Mouse (Mus musculus) lung, adult 2 months (tissue): ENCODE data around the gene Pank4. TPM values are rescaled to one million over a fixed set of nuclear protein-coding genes. Genes with fewer than 3 reads are reported as not detected.

Experiments
- DNase-seq: peaks from one replicate; pipeline ENCODE4 v3.0.0; 2022
- H3K4me1 ChIP-seq: fragments of 200-500 bp; 2 replicates; pipeline ENCODE4 v1.6.1; 2011; ENCODE audit warnings: low read length; ENCODE audit not compliant: control insufficient read depth, insufficient read depth
- H3K4me3 ChIP-seq: fragments of 200-500 bp; replicated peaks from 2 replicates; pipeline ENCODE3; 2011; ENCODE audit warnings: low read depth, mild to moderate bottlenecking, control low read depth, low read length; ENCODE audit errors: extremely low read depth
- CTCF ChIP-seq: fragments of 200-500 bp; IDR thresholded peaks from 2 replicates; pipeline ENCODE4 v1.5.1; 2011; ENCODE audit warnings: mild to moderate bottlenecking, low read length, control low read depth; ENCODE audit not compliant: insufficient read depth
- POLR2A ChIP-seq: fragments of 200-500 bp; IDR thresholded peaks from 2 replicates; pipeline ENCODE4 v1.6.1; 2011; ENCODE audit warnings: low read depth, mild to moderate bottlenecking, control low read depth, low read length, borderline replicate concordance; ENCODE audit errors: extremely low read depth
- WGBS: fragments of 180-500 bp; shearing (Covaris S2); methylation state at CpG from one replicate; pipeline ENCODE4 v1.1.7; 2018; 5-methylcytosine and 5-hydroxymethylcytosine counted together
- polyA plus RNA-seq: library from polyadenylated mRNA; depleted of rRNA; stranded (reverse); fragments of >200 nt; gene quantifications from 2 replicates; pipeline ENCODE4 v1.2.3, GENCODE M21; 2012

Gene Pank4
- polyA plus RNA-seq, 1 experiment, result 49.1 TPM

DNA sequence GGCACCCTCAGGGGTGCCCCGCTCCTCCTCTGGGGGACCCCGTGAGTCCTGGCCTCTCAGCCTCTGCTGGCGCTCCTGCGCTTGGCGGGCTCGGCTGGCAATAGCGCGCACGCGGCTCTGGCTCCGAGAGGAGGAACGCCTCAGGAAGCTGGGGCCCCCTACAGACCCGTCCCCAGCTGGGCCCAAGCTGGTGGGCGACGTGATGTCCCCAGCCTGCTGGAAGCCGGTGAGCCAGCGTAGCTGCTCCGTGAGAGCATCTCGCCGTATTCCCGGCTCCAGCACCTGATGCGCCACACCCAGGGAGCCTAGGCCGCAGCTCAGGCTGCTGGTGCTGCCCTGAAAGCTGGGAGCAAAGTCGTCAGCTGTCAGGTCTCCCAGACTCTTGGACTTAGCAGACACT lies 19.8 kb downstream of the Pank4 start:
- TF ChIP-seq CTCF, result no peak
- TF ChIP-seq POLR2A, result no peak
- peaks cover 3% of the 10 kb centered on the region; the same call in 1 of the 2 replicates for H3K4me1 ChIP-seq
- no peak overlapping the region for H3K4me3 ChIP-seq
- no peak for DNase-seq
- WGBS, result 37% methylated on average over 24 of the region's 24 CpGs

DNA sequence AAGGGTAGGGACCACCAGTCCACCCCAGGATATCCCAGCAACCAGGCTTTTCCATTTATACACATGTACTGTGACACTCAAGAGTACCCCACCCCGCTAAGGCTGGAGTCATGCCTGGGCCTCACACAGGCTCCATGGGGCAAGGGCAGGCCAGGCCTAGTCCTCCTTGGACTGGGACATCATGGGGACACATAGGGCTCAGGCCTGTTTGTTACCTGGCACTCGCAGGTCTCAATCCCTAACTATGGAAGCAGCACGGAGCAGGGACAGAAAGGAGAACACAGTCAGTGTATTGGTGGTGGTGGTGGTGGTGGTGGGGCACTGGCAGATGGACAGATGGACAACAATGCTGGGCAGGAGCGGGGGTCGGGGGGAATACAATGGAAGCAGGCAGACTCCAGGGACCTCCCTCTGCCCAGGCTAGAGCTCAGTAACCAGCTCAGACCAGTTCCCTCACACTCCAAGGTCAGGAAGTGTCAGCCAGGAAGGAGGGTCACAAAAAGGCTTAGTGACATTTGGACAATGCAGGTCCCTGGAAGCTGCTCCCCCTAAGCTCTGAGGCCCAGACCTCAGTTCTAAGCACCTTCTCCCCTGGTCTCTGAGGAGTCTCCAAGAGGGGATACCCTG lies 21.3 kb downstream of the Pank4 start:
- no peak for TF ChIP-seq POLR2A
- Histone ChIP-seq H3K4me3 (no peak overlapping the region), H3K4me1 (peaks cover 3% of the 10 kb centered on the region; the same call in 1 of the 2 replicates)
- no peak for DNase-seq
- 87% methylated on average over 5 of the region's 5 CpGs for WGBS

GRCm38 (mm10) chr4:154986096-154986495 lies 22.2 kb downstream of the Pank4 start:
- Histone ChIP-seq H3K4me1 (peaks cover 3% of the 10 kb centered on the region; the same call in 1 of the 2 replicates), H3K4me3 (no peak overlapping the region)
- TF ChIP-seq POLR2A, result no peak
- TF ChIP-seq CTCF, result peak; percentile 34; the same call in 1 of the 2 replicates
- 18% methylated on average over 17 of the region's 17 CpGs for WGBS
- DNase-seq, result peak; percentile 57

GRCm38 (mm10) chr4:154986750-154987149 lies 22.8 kb downstream of the Pank4 start:
- WGBS, result 81% methylated on average over 15 of the region's 15 CpGs
- Histone ChIP-seq H3K4me3 (no peak overlapping the region), H3K4me1 (no peaks in the 10 kb centered on the region)
- no peak for TF ChIP-seq POLR2A
- no peak for TF ChIP-seq CTCF
- no peak for DNase-seq

- no peaks in the 10 kb centered on the region for H3K4me1 ChIP-seq
- no peak for TF ChIP-seq POLR2A
- TF ChIP-seq CTCF, result no peak
- no peak overlapping the region for H3K4me3 ChIP-seq
- WGBS, result 73% methylated on average over 4 of the region's 4 CpGs
- DNase-seq, result no peak
These were observed 31.0 kb downstream of the Pank4 start for GRCm38 (mm10) chr4:154994876-154995275.

DNA sequence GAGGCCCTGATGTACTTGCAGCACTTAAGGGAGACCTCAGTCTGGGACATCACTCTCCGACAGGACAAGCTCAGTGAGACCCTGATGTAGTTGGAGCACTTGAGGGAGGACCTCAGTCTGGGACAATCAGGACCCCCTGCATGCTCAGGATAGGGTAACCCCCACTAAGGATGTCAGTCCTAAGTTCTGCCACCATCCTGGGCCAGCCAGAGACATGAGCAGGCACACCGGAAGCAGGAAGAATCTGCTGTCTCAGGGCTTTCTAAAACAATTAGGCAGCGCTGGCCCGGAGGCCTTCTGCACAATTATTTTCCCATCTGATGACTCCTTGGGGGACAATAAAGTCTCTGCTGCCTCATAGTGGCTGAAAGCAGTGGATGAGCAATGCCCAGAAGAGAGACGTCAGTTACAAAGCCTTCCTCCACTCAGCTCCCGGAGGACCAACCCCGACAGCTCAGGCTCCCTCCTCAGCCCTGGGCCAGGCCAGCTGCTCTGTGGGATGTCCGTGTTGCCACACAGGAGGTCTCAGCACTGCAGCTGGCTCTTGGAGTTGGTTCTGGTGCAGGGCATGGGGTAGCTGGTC lies 32.7 kb downstream of the Pank4 start:
- WGBS, result 37% methylated on average over 8 of the region's 8 CpGs

DNA sequence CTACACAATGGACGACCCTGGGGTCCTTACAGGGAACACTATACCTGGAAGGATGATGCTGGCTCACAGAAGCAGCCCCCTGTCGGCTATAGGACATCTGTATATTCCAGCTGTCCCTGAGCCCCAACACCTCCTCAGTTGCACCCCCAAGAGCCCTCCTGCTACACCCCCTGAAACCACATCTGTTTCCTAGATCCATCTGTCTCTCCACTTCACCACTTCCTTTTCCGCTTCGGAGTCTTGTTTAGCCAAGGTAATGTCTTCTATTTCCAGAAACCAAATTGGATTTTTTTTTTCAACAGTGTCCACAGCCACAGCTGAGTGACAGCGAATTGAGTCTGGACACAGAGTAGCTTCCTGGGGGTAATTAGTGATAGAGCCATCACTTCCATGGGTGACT lies 35.5 kb downstream of the Pank4 start:
- WGBS, result 61% methylated on average over 5 of the region's 5 CpGs
- DNase-seq, result no peak
- H3K4me3 ChIP-seq, result no peak overlapping the region
- no peak for TF ChIP-seq POLR2A
- no peak for TF ChIP-seq CTCF
- no peaks in the 10 kb centered on the region for H3K4me1 ChIP-seq

More for the DNA sequence above, 32.7 kb downstream of the Pank4 start:
- no peak for TF ChIP-seq POLR2A
- no peak for TF ChIP-seq CTCF
- no peak for DNase-seq
- no peak overlapping the region for H3K4me3 ChIP-seq
- no peaks in the 10 kb centered on the region for H3K4me1 ChIP-seq

DNA sequence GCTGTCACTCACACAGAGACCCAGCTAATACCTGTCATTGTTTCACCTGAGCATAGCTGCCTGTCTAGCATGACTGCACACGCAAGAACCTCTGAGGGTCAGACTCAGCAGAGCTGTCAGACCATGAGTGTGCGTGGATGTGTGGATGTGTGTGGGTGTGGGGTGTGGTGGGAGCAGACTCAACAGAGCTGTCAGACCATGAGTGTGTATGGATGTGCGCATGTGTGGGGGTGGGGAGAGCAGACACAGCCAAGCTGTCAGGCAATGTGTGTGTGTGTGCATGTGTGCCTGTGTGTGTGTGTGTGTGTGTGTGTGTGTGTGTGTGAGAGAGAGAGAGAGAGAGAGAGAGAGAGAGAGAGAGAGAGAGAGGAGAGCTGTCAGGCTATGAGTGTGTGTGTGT lies 41.4 kb downstream of the Pank4 start:
- Histone ChIP-seq H3K4me3 (no peak overlapping the region), H3K4me1 (no peaks in the 10 kb centered on the region)
- 76% methylated on average over 3 of the region's 3 CpGs for WGBS
- TF ChIP-seq POLR2A, result no peak
- no peak for TF ChIP-seq CTCF
- DNase-seq, result no peak

DNA sequence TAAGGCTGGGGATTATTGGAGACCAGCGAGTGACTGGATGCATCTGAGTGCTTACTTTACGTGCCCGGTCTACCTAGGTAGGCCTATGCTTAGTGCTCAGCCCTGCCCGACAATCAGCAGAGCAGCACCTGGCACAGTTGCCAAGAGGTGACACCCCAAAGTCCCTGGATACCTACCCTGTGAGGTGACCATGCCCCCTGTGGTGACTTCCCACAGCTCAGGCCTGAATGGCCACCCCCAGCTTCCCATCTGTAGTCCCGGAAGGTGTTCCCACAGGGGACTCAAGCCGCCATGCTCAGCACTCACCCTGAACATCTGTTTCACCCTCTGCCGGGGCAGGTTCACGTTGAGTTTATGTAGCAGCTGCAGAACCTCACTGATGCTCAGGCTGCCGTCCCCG lies 42.4 kb downstream of the Pank4 start:
- TF ChIP-seq POLR2A (no peak), CTCF (no peak)
- H3K4me1 ChIP-seq, result no peaks in the 10 kb centered on the region
- 55% methylated on average over 10 of the region's 10 CpGs for WGBS

GRCm38 (mm10) chr4:155007641-155008040 lies 43.7 kb downstream of the Pank4 start:
- Histone ChIP-seq H3K4me1 (no peaks in the 10 kb centered on the region), H3K4me3 (no peak overlapping the region)
- TF ChIP-seq CTCF (no peak), POLR2A (no peak)
- DNase-seq, result no peak
- WGBS, result 78% methylated on average over 3 of the region's 3 CpGs

More for the DNA sequence above, 42.4 kb downstream of the Pank4 start:
- no peak for DNase-seq
- H3K4me3 ChIP-seq, result no peak overlapping the region
